26 mouse cellular contexts compared by ENCODE assay signal in genomic region chr11:68888653-68889052, GRCm38 (mm10). TPM values are rescaled to one million over a fixed set of nuclear protein-coding genes. Genes with fewer than 3 reads are reported as not detected.
A peak's percentile ranks its signal among the peaks of the same experiment; 100 is the strongest.
DNase-seq lines count a peak whose midpoint lies in the region; ATAC-seq and TF ChIP-seq lines count a peak whose summit lies in the region.
"Had no signal": no experiment of that assay in that cellular context is flagged by ENCODE, and none has a peak within 500 bp of the region (broad histone marks: within the 10 kb centered on the region; RNA-seq: fewer than 3 reads in every experiment).

No protein-coding gene starts in this region.

- H3K4me2 ChIP-seq in heart, postnatal 0 days (ENCODE audit: low read depth, low read length): no peak overlapping the region
- no peak overlapping the region for H3K4me2 ChIP-seq in stomach, embryonic 16.5 days (ENCODE audit: low read depth, low read length)
- H3K4me2 ChIP-seq: embryonic facial prominence, embryonic 12.5 days; forebrain, embryonic 13.5 days; forebrain, embryonic 15.5 days had no signal

- H3K36me3 ChIP-seq in heart, postnatal 0 days (replicated peaks; ENCODE audit: control insufficient read depth, insufficient read depth, low read length): no peaks in the 10 kb centered on the region
- H3K36me3 ChIP-seq in stomach, embryonic 16.5 days (ENCODE audit: control insufficient read depth, insufficient read depth, low read length): no peaks in the 10 kb centered on the region
- H3K36me3 ChIP-seq: embryonic facial prominence, embryonic 10.5 days; embryonic facial prominence, embryonic 12.5 days; forebrain, embryonic 15.5 days; G1E had no signal

- H3K27ac ChIP-seq in heart, postnatal 0 days (ENCODE audit: low read depth): no peak overlapping the region
- H3K27ac ChIP-seq in stomach, embryonic 16.5 days (ENCODE audit: low read length): peak overlapping the region; percentile 29; the same call in 1 of the 2 replicates
- H3K27ac ChIP-seq: embryonic facial prominence, embryonic 10.5 days; embryonic facial prominence, embryonic 12.5 days; forebrain, embryonic 13.5 days; forebrain, embryonic 15.5 days had no signal

- TF ChIP-seq EP300 in heart, postnatal 0 days (IDR thresholded peaks at IDR 0.05; ENCODE audit: low read depth): no peak

- H3K4me1 ChIP-seq in heart, postnatal 0 days (ENCODE audit: control insufficient read depth, insufficient read depth): no peaks in the 10 kb centered on the region
- no peaks in the 10 kb centered on the region for H3K4me1 ChIP-seq in stomach, embryonic 16.5 days (ENCODE audit: control insufficient read depth, insufficient read depth, low read length)
- H3K4me1 ChIP-seq: embryonic facial prominence, embryonic 12.5 days; forebrain, embryonic 13.5 days; forebrain, embryonic 15.5 days had no signal

- DNase-seq in cerebellum, postnatal 10 days: peak; percentile 28 to 43
- DNase-seq in cerebellum, postnatal 25 days: no peak
- DNase-seq in heart, postnatal 0 days (ENCODE audit: low spot score): no peak
- DNase-seq in heart, adult 18-20 months: no peak
- no peak for DNase-seq in ovary, postnatal 14 days (ENCODE audit: low spot score)
- DNase-seq: adrenal gland, adult 8-10 months; adrenal gland, postnatal 14 days; adrenal gland, postnatal 36 days; B cell, adult 2 months; cerebellum, adult 11-12 months; cerebellum, adult 2 months; cerebellum, adult 9-10 months; forebrain, postnatal 0 days had no signal

- H3K9ac ChIP-seq in heart, postnatal 0 days (replicated peaks; ENCODE audit: low read depth, low read length): no peak overlapping the region
- H3K9ac ChIP-seq in stomach, embryonic 16.5 days (ENCODE audit: low read length): no peak overlapping the region
- H3K9ac ChIP-seq: embryonic facial prominence, embryonic 12.5 days; forebrain, embryonic 13.5 days; forebrain, embryonic 15.5 days; forebrain, postnatal 0 days had no signal

- ATAC-seq in heart, postnatal 0 days (ENCODE audit: insufficient read depth, low read depth): peak; percentile 24; the same call in 1 of the 2 replicates
- no peak for ATAC-seq in stomach, embryonic 16.5 days (ENCODE audit: insufficient read depth, low FRiP score)
- ATAC-seq: activated CD4-positive, CD25-positive, alpha-beta regulatory T cell, adult 4 months; CD4-positive, CD25-positive, alpha-beta regulatory T cell, adult 4 months; forebrain, embryonic 13.5 days; forebrain, embryonic 15.5 days; forebrain, postnatal 0 days; Patski had no signal

- H3K4me3 ChIP-seq in heart, postnatal 0 days (ENCODE audit: low read depth, low read length): no peak overlapping the region
- no peak overlapping the region for H3K4me3 ChIP-seq in stomach, embryonic 16.5 days (replicated peaks; ENCODE audit: low read length)
- H3K4me3 ChIP-seq: embryonic facial prominence, embryonic 10.5 days; embryonic facial prominence, embryonic 12.5 days; forebrain, embryonic 13.5 days; forebrain, embryonic 15.5 days had no signal

- 61% methylated on average over 2 of the region's 2 CpGs for WGBS in heart, postnatal 0 days
- 74% methylated on average over 2 of the region's 2 CpGs for WGBS in stomach, embryonic 16.5 days

- no peaks in the 10 kb centered on the region for H3K27me3 ChIP-seq in heart, postnatal 0 days (ENCODE audit: control insufficient read depth, insufficient read depth, low read length)
- H3K27me3 ChIP-seq in stomach, embryonic 16.5 days (ENCODE audit: control insufficient read depth, insufficient read depth, low read length): no peaks in the 10 kb centered on the region
- H3K27me3 ChIP-seq: embryonic facial prominence, embryonic 12.5 days; forebrain, embryonic 13.5 days; forebrain, embryonic 15.5 days had no signal

- H3K9me3 ChIP-seq in heart, postnatal 0 days (replicated peaks; ENCODE audit: control insufficient read depth, low read length): no peaks in the 10 kb centered on the region
- no peaks in the 10 kb centered on the region for H3K9me3 ChIP-seq in stomach, embryonic 16.5 days (replicated peaks; ENCODE audit: control insufficient read depth, low read length)
- H3K9me3 ChIP-seq: embryonic facial prominence, embryonic 10.5 days; embryonic facial prominence, embryonic 12.5 days; forebrain, embryonic 13.5 days; forebrain, embryonic 15.5 days; G1E had no signal

- no peak for TF ChIP-seq CTCF in heart, postnatal 0 days (IDR thresholded peaks at IDR 0.05; ENCODE audit: low read depth)

RNA-seq across cellular contexts. Expression of gene Rnf222, which starts 0.3 kb away (rescaled TPM):
- not detected in 2 replicates for total RNA-seq in heart, postnatal 0 days (2014; rRNA removed; ENCODE audit: low replicate concordance)
- polyA plus RNA-seq in heart, postnatal 0 days (2015; fragmentation: Nextera tagmentation; extraction: Ambion mirVana): 0.14 and 0.15 TPM in 2 replicates
- total RNA-seq in heart, adult 18-20 months (2021): under 1 TPM; 0.15 to 0.21 TPM
- polyA plus RNA-seq in stomach, embryonic 16.5 days (2015; fragmentation: Nextera tagmentation; extraction: Ambion mirVana): 1.7 and 2.9 TPM in 2 replicates
- total RNA-seq: adrenal gland, adult 18-20 months; CH12.LX had no signal
- polyA plus RNA-seq: activated CD4-positive, CD25-positive, alpha-beta regulatory T cell, adult 4 months; CD4-positive, CD25-positive, alpha-beta regulatory T cell, adult 4 months; embryonic facial prominence, embryonic 10.5 days; forebrain, embryonic 11.5 days; forebrain, embryonic 15.5 days; forebrain, postnatal 0 days; G1E; Patski had no signal

RNA-seq across cellular contexts. Expression of gene Rpl26, which starts 12.7 kb away (rescaled TPM):
- 1,343 and 1,533 TPM in 2 replicates for total RNA-seq in heart, postnatal 0 days (2014; rRNA removed; ENCODE audit: low replicate concordance)
- polyA plus RNA-seq in heart, postnatal 0 days (2015; fragmentation: Nextera tagmentation; extraction: Ambion mirVana): 529 and 545 TPM in 2 replicates
- 100 to 1,000 TPM; 679 to 731 TPM for total RNA-seq in heart, adult 18-20 months (2021)
- 885 and 932 TPM in 2 replicates for polyA plus RNA-seq in stomach, embryonic 16.5 days (2015; fragmentation: Nextera tagmentation; extraction: Ambion mirVana)

RNA-seq across cellular contexts. Expression of gene Ndel1, which starts 17.0 kb away (rescaled TPM):
- 70.9 and 130 TPM in 2 replicates for total RNA-seq in heart, postnatal 0 days (2014; rRNA removed; ENCODE audit: low replicate concordance)
- polyA plus RNA-seq in heart, postnatal 0 days (2015; fragmentation: Nextera tagmentation; extraction: Ambion mirVana): 60.7 and 62.3 TPM in 2 replicates
- 10 to 100 TPM; 61.2 to 64.3 TPM for total RNA-seq in heart, adult 18-20 months (2021)
- 82.4 and 83.5 TPM in 2 replicates for polyA plus RNA-seq in stomach, embryonic 16.5 days (2015; fragmentation: Nextera tagmentation; extraction: Ambion mirVana)

RNA-seq across cellular contexts. Expression of gene Odf4, which starts 38.2 kb away (rescaled TPM):
- not detected in 2 replicates for total RNA-seq in heart, postnatal 0 days (2014; rRNA removed; ENCODE audit: low replicate concordance)
- polyA plus RNA-seq in heart, postnatal 0 days (2015; fragmentation: Nextera tagmentation; extraction: Ambion mirVana): not detected in 2 replicates
- not detected for total RNA-seq in heart, adult 18-20 months (2021)
- 0.30 TPM in 1 of 2 replicates, not detected in the other for polyA plus RNA-seq in stomach, embryonic 16.5 days (2015; fragmentation: Nextera tagmentation; extraction: Ambion mirVana)
- total RNA-seq: CH12.LX, G1E had no signal
- polyA plus RNA-seq: activated CD4-positive, CD25-positive, alpha-beta regulatory T cell, adult 4 months; CD4-positive, CD25-positive, alpha-beta regulatory T cell, adult 4 months; embryonic facial prominence, embryonic 10.5 days; embryonic facial prominence, embryonic 12.5 days; embryonic facial prominence, embryonic 14.5 days; forebrain, embryonic 11.5 days; G1E; Patski had no signal

Comparison
In these comparisons a context has a peak if more than half of its experiments do, and no peak if none do; other contexts are left out.
1. DNase-seq: peak in cerebellum, postnatal 10 days (2 of 2); none in cerebellum, postnatal 25 days (0 of 2), heart, postnatal 0 days (single experiment), heart, adult 18-20 months (0 of 2) and ovary, postnatal 14 days (single experiment).